Mouse (Mus musculus): Measurements from ENCODE around the gene Necap1. TPM values are rescaled to one million over a fixed set of nuclear protein-coding genes. Genes with fewer than 3 reads are reported as not detected.
A peak's percentile ranks its signal among the peaks of the same experiment; 100 is the strongest.

Gene Necap1
- 153 and 172 TPM in 2 replicates for polyA plus RNA-seq (2014; fragmentation: Nextera tagmentation; extraction: Ambion mirVana)

- WGBS = 7% methylated on average over 43 of the region's 43 CpGs
- ATAC-seq (ENCODE audit: low FRiP score) = peak; percentile 98
Measured at GRCm38 (mm10) chr6:122873871-122874719, at the start of gene Necap1. Gene Necap1 (plus strand): TSS chr6:122874474.

GRCm38 (mm10) chr6:122825166-122825565 is 49.1 kb upstream of the Necap1 start:
- peaks cover 41% of the 10 kb centered on the region for H3K4me1 ChIP-seq (replicated peaks; ENCODE audit: control insufficient read depth, insufficient read depth, low read length)
- H3K9me3 ChIP-seq (ENCODE audit: control insufficient read depth, low read length) = no peaks in the 10 kb centered on the region
- WGBS = 88% methylated on average over 9 of the region's 9 CpGs
- no peak overlapping the region for H3K4me3 ChIP-seq (replicated peaks; ENCODE audit: low read length)
- H3K4me2 ChIP-seq (replicated peaks) = peak overlapping the region; percentile 70; the same call in 1 of the 2 replicates
- H3K27ac ChIP-seq = no peak overlapping the region
- ATAC-seq (ENCODE audit: low FRiP score) (no peak), DNase-seq (ENCODE audit: low spot score) (no peak)
- peaks cover 15% of the 10 kb centered on the region for H3K36me3 ChIP-seq (replicated peaks; ENCODE audit: control insufficient read depth, insufficient read depth)
- H3K9ac ChIP-seq = no peak overlapping the region
- H3K27me3 ChIP-seq (ENCODE audit: control insufficient read depth, insufficient read depth, low read length) = no peaks in the 10 kb centered on the region

More at GRCm38 (mm10) chr6:122873871-122874719, at the start of gene Necap1:
- H3K9me3 ChIP-seq (ENCODE audit: control insufficient read depth, low read length) = no peaks in the 10 kb centered on the region
- H3K4me3 ChIP-seq (replicated peaks; ENCODE audit: low read length) = peak within 1 kb of the TSS; percentile 74
- H3K27ac ChIP-seq = peak within 1 kb of the TSS; percentile 92
- H3K36me3 ChIP-seq (replicated peaks; ENCODE audit: control insufficient read depth, insufficient read depth) = peaks cover 26% of the 10 kb centered on the region
- H3K27me3 ChIP-seq (ENCODE audit: control insufficient read depth, insufficient read depth, low read length) = no peaks in the 10 kb centered on the region
- peak within 1 kb of the TSS; percentile 87 for H3K9ac ChIP-seq
- H3K4me2 ChIP-seq (replicated peaks) = peak within 1 kb of the TSS; percentile 62
- H3K4me1 ChIP-seq (replicated peaks; ENCODE audit: control insufficient read depth, insufficient read depth, low read length) = peaks cover 14% of the 10 kb centered on the region
- DNase-seq (ENCODE audit: low spot score) = peak; percentile 99

DNA sequence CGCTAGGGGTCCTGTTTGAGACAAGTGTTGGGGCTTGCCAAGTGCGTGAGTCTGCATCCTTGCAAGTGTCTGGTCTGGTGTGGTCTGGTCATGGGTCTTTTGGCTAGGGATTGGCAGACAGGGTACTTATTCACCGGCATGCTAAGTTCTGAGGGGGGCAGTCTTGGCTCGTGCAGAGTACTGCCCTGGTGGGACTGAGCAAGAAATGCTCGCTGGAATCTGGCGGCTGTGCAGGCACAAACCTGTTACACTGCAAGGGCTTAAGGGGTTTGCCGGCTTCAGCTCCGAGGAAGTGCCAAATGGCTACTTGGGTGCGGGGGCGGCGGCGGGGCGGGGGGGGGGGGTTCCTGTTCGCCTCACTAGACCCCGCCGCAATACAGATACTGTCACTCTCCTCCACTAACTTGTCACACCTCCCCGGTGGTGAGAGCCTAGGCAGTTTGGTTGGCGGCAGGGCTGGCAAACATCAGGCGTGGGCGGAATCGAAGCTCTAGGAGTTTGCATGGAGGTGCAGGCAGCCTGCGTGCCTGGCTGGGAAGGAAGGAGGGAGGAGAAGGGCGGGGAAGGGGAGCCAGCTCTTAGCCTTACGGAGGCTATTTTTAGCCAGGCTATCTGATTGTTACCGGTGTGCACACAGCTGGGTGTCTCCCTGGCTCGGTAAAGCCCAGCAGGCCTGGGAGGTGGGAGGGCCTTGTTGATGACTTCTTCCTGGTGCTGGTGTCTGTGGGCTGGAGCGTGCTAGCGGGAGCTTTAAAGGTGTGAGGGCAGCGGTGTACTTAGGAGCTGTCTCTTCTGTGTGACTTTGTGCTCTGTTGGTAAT is 48.1 kb upstream of the Necap1 start:
- no peaks in the 10 kb centered on the region for H3K9me3 ChIP-seq (ENCODE audit: control insufficient read depth, low read length)
- H3K9ac ChIP-seq = peak overlapping the region; percentile 61
- H3K4me1 ChIP-seq (replicated peaks; ENCODE audit: control insufficient read depth, insufficient read depth, low read length) = peaks cover 31% of the 10 kb centered on the region
- peak overlapping the region; percentile 70 for H3K4me2 ChIP-seq (replicated peaks)
- peak overlapping the region; percentile 31 for H3K4me3 ChIP-seq (replicated peaks; ENCODE audit: low read length)
- peak; percentile 55 for DNase-seq (ENCODE audit: low spot score)
- peaks cover 15% of the 10 kb centered on the region for H3K36me3 ChIP-seq (replicated peaks; ENCODE audit: control insufficient read depth, insufficient read depth)
- ATAC-seq (ENCODE audit: low FRiP score) = peak; percentile 64; the same call in 1 of the 2 replicates
- 0 out of 2 replicates have a peak overlapping the region, but pooled peaks have one; percentile 20 for H3K27ac ChIP-seq
- no peaks in the 10 kb centered on the region for H3K27me3 ChIP-seq (ENCODE audit: control insufficient read depth, insufficient read depth, low read length)
- 6% methylated on average over 25 of the region's 29 CpGs for WGBS

DNA sequence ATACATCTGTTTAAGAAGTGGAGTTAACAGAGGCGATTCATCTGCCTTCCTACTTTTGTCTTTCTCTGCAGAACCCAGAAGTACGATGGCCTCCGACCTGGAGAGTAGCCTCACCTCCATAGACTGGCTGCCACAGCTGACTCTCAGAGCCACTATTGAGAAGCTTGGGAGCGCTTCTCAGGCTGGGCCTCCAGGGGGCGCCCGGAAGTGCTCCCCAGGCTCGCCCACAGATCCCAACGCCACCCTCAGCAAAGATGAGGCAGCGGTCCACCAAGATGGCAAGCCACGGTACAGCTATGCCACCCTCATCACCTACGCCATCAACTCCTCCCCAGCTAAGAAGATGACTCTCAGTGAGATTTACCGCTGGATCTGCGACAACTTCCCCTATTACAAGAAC is 46.2 kb upstream of the Necap1 start:
- Histone ChIP-seq H3K4me3 (replicated peaks; ENCODE audit: low read length) (no peak overlapping the region), H3K4me1 (replicated peaks; ENCODE audit: control insufficient read depth, insufficient read depth, low read length) (peaks cover 17% of the 10 kb centered on the region), H3K27me3 (ENCODE audit: control insufficient read depth, insufficient read depth, low read length) (no peaks in the 10 kb centered on the region), H3K27ac (no peak overlapping the region), H3K4me2 (replicated peaks) (no peak overlapping the region), H3K9ac (no peak overlapping the region), H3K9me3 (ENCODE audit: control insufficient read depth, low read length) (no peaks in the 10 kb centered on the region), H3K36me3 (replicated peaks; ENCODE audit: control insufficient read depth, insufficient read depth) (peaks cover 27% of the 10 kb centered on the region)
- no peak for ATAC-seq (ENCODE audit: low FRiP score)
- 42% methylated on average over 13 of the region's 13 CpGs for WGBS
- no peak for DNase-seq (ENCODE audit: low spot score)

GRCm38 (mm10) chr6:122832880-122833279 is 41.4 kb upstream of the Necap1 start:
- Histone ChIP-seq H3K4me1 (replicated peaks; ENCODE audit: control insufficient read depth, insufficient read depth, low read length) (no peaks in the 10 kb centered on the region), H3K4me3 (replicated peaks; ENCODE audit: low read length) (no peak overlapping the region), H3K4me2 (replicated peaks) (no peak overlapping the region), H3K27ac (no peak overlapping the region), H3K36me3 (replicated peaks; ENCODE audit: control insufficient read depth, insufficient read depth) (peaks cover 63% of the 10 kb centered on the region), H3K9ac (no peak overlapping the region), H3K9me3 (ENCODE audit: control insufficient read depth, low read length) (no peaks in the 10 kb centered on the region), H3K27me3 (ENCODE audit: control insufficient read depth, insufficient read depth, low read length) (no peaks in the 10 kb centered on the region)
- no peak for ATAC-seq (ENCODE audit: low FRiP score)
- no peak for DNase-seq (ENCODE audit: low spot score)
- WGBS = 89% methylated on average over 7 of the region's 7 CpGs

DNA sequence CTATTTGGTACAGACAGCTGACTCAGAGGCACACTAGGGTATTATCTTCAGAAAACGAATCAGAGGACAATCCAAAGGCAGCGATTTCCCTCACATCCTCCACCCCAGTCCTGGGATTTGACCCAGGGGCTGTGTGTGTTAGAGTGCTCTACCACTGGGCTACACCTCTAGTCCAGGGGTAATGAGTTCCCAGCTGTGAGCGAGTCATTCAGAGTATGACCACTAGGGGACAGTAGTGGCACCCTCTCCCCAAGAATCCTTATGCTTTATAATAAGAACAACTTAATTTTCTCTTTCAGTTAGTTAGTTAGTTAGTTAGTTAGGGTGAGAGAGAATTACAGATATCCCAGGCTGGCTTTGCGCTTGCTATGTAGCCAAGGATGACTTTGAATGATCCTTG is 39.9 kb upstream of the Necap1 start:
- Histone ChIP-seq H3K4me1 (replicated peaks; ENCODE audit: control insufficient read depth, insufficient read depth, low read length) (no peaks in the 10 kb centered on the region), H3K27ac (no peak overlapping the region), H3K9ac (no peak overlapping the region), H3K27me3 (ENCODE audit: control insufficient read depth, insufficient read depth, low read length) (no peaks in the 10 kb centered on the region), H3K4me3 (replicated peaks; ENCODE audit: low read length) (no peak overlapping the region), H3K4me2 (replicated peaks) (no peak overlapping the region), H3K9me3 (ENCODE audit: control insufficient read depth, low read length) (no peaks in the 10 kb centered on the region), H3K36me3 (replicated peaks; ENCODE audit: control insufficient read depth, insufficient read depth) (peaks cover 71% of the 10 kb centered on the region)
- ATAC-seq (ENCODE audit: low FRiP score) (no peak), DNase-seq (ENCODE audit: low spot score) (no peak)
- 66% methylated on average over 4 of the region's 4 CpGs for WGBS

DNA sequence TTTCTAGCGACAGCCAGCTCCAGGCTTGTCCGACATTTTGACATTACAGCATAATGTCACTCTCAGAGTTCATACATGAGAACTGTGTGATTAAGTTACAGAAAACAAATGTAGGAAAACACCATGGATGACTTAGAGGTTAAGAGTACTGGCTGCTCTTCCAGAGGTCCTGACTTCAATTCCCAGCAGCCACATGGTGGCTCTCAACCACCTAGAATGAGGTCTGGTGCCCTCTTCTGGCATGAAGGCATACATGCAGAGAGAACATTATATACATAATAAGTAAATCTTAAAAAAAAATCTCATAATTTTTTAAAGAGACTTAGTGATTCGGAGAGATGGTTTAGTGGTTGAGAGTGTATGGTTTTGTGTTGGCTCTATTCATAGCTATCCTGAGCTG is 37.3 kb upstream of the Necap1 start:
- no peak for DNase-seq (ENCODE audit: low spot score)
- Histone ChIP-seq H3K4me2 (replicated peaks) (no peak overlapping the region), H3K4me3 (replicated peaks; ENCODE audit: low read length) (no peak overlapping the region), H3K9me3 (ENCODE audit: control insufficient read depth, low read length) (no peaks in the 10 kb centered on the region), H3K9ac (no peak overlapping the region), H3K4me1 (replicated peaks; ENCODE audit: control insufficient read depth, insufficient read depth, low read length) (no peaks in the 10 kb centered on the region), H3K36me3 (replicated peaks; ENCODE audit: control insufficient read depth, insufficient read depth) (peaks cover 87% of the 10 kb centered on the region), H3K27me3 (ENCODE audit: control insufficient read depth, insufficient read depth, low read length) (no peaks in the 10 kb centered on the region), H3K27ac (no peak overlapping the region)
- 92% methylated on average over 3 of the region's 3 CpGs for WGBS
- no peak for ATAC-seq (ENCODE audit: low FRiP score)

- Histone ChIP-seq H3K9ac (no peak overlapping the region), H3K4me1 (replicated peaks; ENCODE audit: control insufficient read depth, insufficient read depth, low read length) (no peaks in the 10 kb centered on the region), H3K4me2 (replicated peaks) (no peak overlapping the region), H3K36me3 (replicated peaks; ENCODE audit: control insufficient read depth, insufficient read depth) (peaks cover 83% of the 10 kb centered on the region), H3K4me3 (replicated peaks; ENCODE audit: low read length) (no peak overlapping the region), H3K9me3 (ENCODE audit: control insufficient read depth, low read length) (no peaks in the 10 kb centered on the region), H3K27me3 (ENCODE audit: control insufficient read depth, insufficient read depth, low read length) (no peaks in the 10 kb centered on the region), H3K27ac (no peak overlapping the region)
- 84% methylated on average over 5 of the region's 5 CpGs for WGBS
- DNase-seq (ENCODE audit: low spot score) (no peak), ATAC-seq (ENCODE audit: low FRiP score) (no peak)
Measured at GRCm38 (mm10) chr6:122837539-122837938, 36.7 kb upstream of the Necap1 start.

DNA sequence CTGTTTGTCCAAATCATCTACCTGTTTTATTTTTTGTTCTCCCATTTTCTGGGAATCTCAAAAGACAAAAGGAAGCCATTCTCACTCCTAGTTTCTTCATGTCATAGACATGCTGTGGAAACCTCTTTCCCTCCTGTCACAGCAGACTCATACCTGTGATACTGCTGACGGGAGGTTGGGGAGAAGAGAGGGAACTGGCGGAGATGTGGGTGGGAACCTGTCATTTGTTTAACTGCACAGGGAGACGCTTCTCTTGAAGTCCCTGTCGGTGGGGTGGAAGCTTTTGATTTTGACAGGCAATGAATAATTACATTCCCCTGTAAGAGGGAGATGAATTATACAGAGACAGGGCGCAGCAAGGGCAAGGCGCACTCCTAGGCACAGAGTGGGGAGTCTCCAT is 30.5 kb upstream of the Necap1 start:
- ATAC-seq (ENCODE audit: low FRiP score) = no peak
- 73% methylated on average over 6 of the region's 6 CpGs for WGBS
- H3K27me3 ChIP-seq (ENCODE audit: control insufficient read depth, insufficient read depth, low read length) = no peaks in the 10 kb centered on the region
- no peaks in the 10 kb centered on the region for H3K4me1 ChIP-seq (replicated peaks; ENCODE audit: control insufficient read depth, insufficient read depth, low read length)
- no peak overlapping the region for H3K4me2 ChIP-seq (replicated peaks)
- no peaks in the 10 kb centered on the region for H3K9me3 ChIP-seq (ENCODE audit: control insufficient read depth, low read length)
- no peak overlapping the region for H3K4me3 ChIP-seq (replicated peaks; ENCODE audit: low read length)
- H3K9ac ChIP-seq = no peak overlapping the region
- H3K27ac ChIP-seq = no peak overlapping the region
- DNase-seq (ENCODE audit: low spot score) = no peak
- peaks cover 64% of the 10 kb centered on the region for H3K36me3 ChIP-seq (replicated peaks; ENCODE audit: control insufficient read depth, insufficient read depth)

Data from hindbrain, embryonic 14.5 days (tissue).